Mouse (Mus musculus): Measurements from ENCODE around the gene Zbtb34. TPM values are rescaled to one million over a fixed set of nuclear protein-coding genes. Genes with fewer than 3 reads are reported as not detected.

The Zbtb34 gene
- polyA plus RNA-seq, 1 experiment, result 11.0 TPM

- no peak for TF ChIP-seq POLR2A (IDR thresholded peaks at IDR 0.05; ENCODE audit: borderline replicate concordance, insufficient read depth, low read length)
- no peak for TF ChIP-seq CTCF (IDR thresholded peaks at IDR 0.05; ENCODE audit: borderline replicate concordance, insufficient read depth, low read depth, low read length)
- Histone ChIP-seq H3K4me1 (ENCODE audit: control insufficient read depth, insufficient read depth, low read length) (no peaks in the 10 kb centered on the region; the same call in 1 of the 2 replicates), H3K4me3 (replicated peaks; ENCODE audit: insufficient read depth, low read depth, low read length) (no peak overlapping the region), H3K27me3 (ENCODE audit: control insufficient read depth, insufficient read depth, low read length) (no peaks in the 10 kb centered on the region), H3K27ac (ENCODE audit: insufficient read depth, low read length) (no peak overlapping the region)
- no peak for DNase-seq
- WGBS, result 75% methylated on average over 3 of the region's 3 CpGs
These were observed 22.4 kb upstream of the Zbtb34 start for GRCm38 (mm10) chr2:33453476-33453875.

- H3K4me3 ChIP-seq (replicated peaks; ENCODE audit: insufficient read depth, low read depth, low read length), result no peak overlapping the region
- 93% methylated on average over 5 of the region's 5 CpGs for WGBS
- no peak for DNase-seq
- TF ChIP-seq CTCF (IDR thresholded peaks at IDR 0.05; ENCODE audit: borderline replicate concordance, insufficient read depth, low read depth, low read length), result no peak
- no peak for TF ChIP-seq POLR2A (IDR thresholded peaks at IDR 0.05; ENCODE audit: borderline replicate concordance, insufficient read depth, low read length)
- H3K27ac ChIP-seq (ENCODE audit: insufficient read depth, low read length), result no peak overlapping the region; the same call in 1 of the 2 replicates
- H3K27me3 ChIP-seq (ENCODE audit: control insufficient read depth, insufficient read depth, low read length), result no peaks in the 10 kb centered on the region
- H3K4me1 ChIP-seq (ENCODE audit: control insufficient read depth, insufficient read depth, low read length), result no peaks in the 10 kb centered on the region; the same call in 1 of the 2 replicates
These were observed 21.6 kb upstream of the Zbtb34 start for GRCm38 (mm10) chr2:33452721-33453120.

- no peak overlapping the region for H3K4me3 ChIP-seq (replicated peaks; ENCODE audit: insufficient read depth, low read depth, low read length)
- WGBS, result 44% methylated on average over 4 of the region's 4 CpGs
- no peak for TF ChIP-seq POLR2A (IDR thresholded peaks at IDR 0.05; ENCODE audit: borderline replicate concordance, insufficient read depth, low read length)
- no peak for TF ChIP-seq CTCF (IDR thresholded peaks at IDR 0.05; ENCODE audit: borderline replicate concordance, insufficient read depth, low read depth, low read length)
- H3K4me1 ChIP-seq (ENCODE audit: control insufficient read depth, insufficient read depth, low read length), result no peaks in the 10 kb centered on the region; the same call in 1 of the 2 replicates
- H3K27ac ChIP-seq (ENCODE audit: insufficient read depth, low read length), result no peak overlapping the region
- H3K27me3 ChIP-seq (ENCODE audit: control insufficient read depth, insufficient read depth, low read length), result no peaks in the 10 kb centered on the region
- DNase-seq, result no peak
These were observed 21.0 kb upstream of the Zbtb34 start for GRCm38 (mm10) chr2:33452140-33452539.

GRCm38 (mm10) chr2:33451038-33451978 lies 20.2 kb upstream of the Zbtb34 start:
- DNase-seq, result no peak
- no peaks in the 10 kb centered on the region; the same call in 1 of the 2 replicates for H3K4me1 ChIP-seq (ENCODE audit: control insufficient read depth, insufficient read depth, low read length)
- TF ChIP-seq POLR2A (IDR thresholded peaks at IDR 0.05; ENCODE audit: borderline replicate concordance, insufficient read depth, low read length), result no peak
- TF ChIP-seq CTCF (IDR thresholded peaks at IDR 0.05; ENCODE audit: borderline replicate concordance, insufficient read depth, low read depth, low read length), result no peak
- WGBS, result 74% methylated on average over 11 of the region's 11 CpGs
- H3K27me3 ChIP-seq (ENCODE audit: control insufficient read depth, insufficient read depth, low read length), result no peaks in the 10 kb centered on the region
- H3K4me3 ChIP-seq (replicated peaks; ENCODE audit: insufficient read depth, low read depth, low read length), result no peak overlapping the region
- no peak overlapping the region for H3K27ac ChIP-seq (ENCODE audit: insufficient read depth, low read length)

GRCm38 (mm10) chr2:33449119-33449873 lies 18.2 kb upstream of the Zbtb34 start:
- Histone ChIP-seq H3K4me1 (ENCODE audit: control insufficient read depth, insufficient read depth, low read length) (no peaks in the 10 kb centered on the region; the same call in none of the 2 replicates), H3K4me3 (replicated peaks; ENCODE audit: insufficient read depth, low read depth, low read length) (no peak overlapping the region), H3K27me3 (ENCODE audit: control insufficient read depth, insufficient read depth, low read length) (no peaks in the 10 kb centered on the region), H3K27ac (ENCODE audit: insufficient read depth, low read length) (no peak overlapping the region)
- 89% methylated on average over 22 of the region's 22 CpGs for WGBS
- DNase-seq, result no peak
- TF ChIP-seq CTCF (IDR thresholded peaks at IDR 0.05; ENCODE audit: borderline replicate concordance, insufficient read depth, low read depth, low read length) (no peak), POLR2A (IDR thresholded peaks at IDR 0.05; ENCODE audit: borderline replicate concordance, insufficient read depth, low read length) (no peak)

GRCm38 (mm10) chr2:33446796-33447195 lies 15.7 kb upstream of the Zbtb34 start:
- WGBS, result 73% methylated on average over 1 of the region's 1 CpGs
- Histone ChIP-seq H3K27me3 (ENCODE audit: control insufficient read depth, insufficient read depth, low read length) (no peaks in the 10 kb centered on the region), H3K27ac (ENCODE audit: insufficient read depth, low read length) (no peak overlapping the region), H3K4me1 (ENCODE audit: control insufficient read depth, insufficient read depth, low read length) (peaks cover 3% of the 10 kb centered on the region; the same call in 1 of the 2 replicates), H3K4me3 (replicated peaks; ENCODE audit: insufficient read depth, low read depth, low read length) (no peak overlapping the region)
- TF ChIP-seq CTCF (IDR thresholded peaks at IDR 0.05; ENCODE audit: borderline replicate concordance, insufficient read depth, low read depth, low read length), result no peak
- no peak for TF ChIP-seq POLR2A (IDR thresholded peaks at IDR 0.05; ENCODE audit: borderline replicate concordance, insufficient read depth, low read length)
- DNase-seq, result no peak

- TF ChIP-seq POLR2A (IDR thresholded peaks at IDR 0.05; ENCODE audit: borderline replicate concordance, insufficient read depth, low read length) (no peak), CTCF (IDR thresholded peaks at IDR 0.05; ENCODE audit: borderline replicate concordance, insufficient read depth, low read depth, low read length) (no peak)
- WGBS, result 95% methylated on average over 5 of the region's 5 CpGs
- peaks cover 3% of the 10 kb centered on the region; the same call in 1 of the 2 replicates for H3K4me1 ChIP-seq (ENCODE audit: control insufficient read depth, insufficient read depth, low read length)
- no peak overlapping the region for H3K4me3 ChIP-seq (replicated peaks; ENCODE audit: insufficient read depth, low read depth, low read length)
- DNase-seq, result no peak
- H3K27ac ChIP-seq (ENCODE audit: insufficient read depth, low read length), result no peak overlapping the region
- no peaks in the 10 kb centered on the region for H3K27me3 ChIP-seq (ENCODE audit: control insufficient read depth, insufficient read depth, low read length)
These were observed 14.6 kb upstream of the Zbtb34 start for GRCm38 (mm10) chr2:33445741-33446140.
